Mouse (Mus musculus): ENCODE measurements at regions not wholly inside any gene's neighbourhood (a gene's known extent, or its start where the extent isn't known, plus 50 kb on each side); places are given as distances from the start of the nearest gene placed in this dataset.
A peak's percentile ranks its signal among the peaks of the same experiment; 100 is the strongest.

DNA sequence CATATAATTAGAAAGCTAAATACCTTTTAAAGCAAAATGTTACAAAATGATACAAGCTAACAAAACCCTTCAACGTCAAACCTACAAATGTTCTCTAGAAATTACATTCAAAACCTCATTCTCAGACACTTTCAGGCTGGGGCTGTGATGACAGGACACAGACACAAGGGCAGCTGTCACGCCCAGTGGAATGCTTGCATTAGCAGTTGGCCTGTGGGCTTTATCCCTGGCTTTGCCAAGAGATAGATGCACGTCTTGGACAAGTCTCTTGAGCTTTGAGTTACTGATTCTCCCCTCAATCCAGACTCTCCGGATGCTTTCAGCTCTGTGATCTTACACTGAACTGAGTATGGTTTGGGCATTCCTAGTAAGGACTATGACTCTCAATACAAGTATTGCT lies 196.1 kb upstream of the Jade1 start:
- no peak for DNase-seq

DNA sequence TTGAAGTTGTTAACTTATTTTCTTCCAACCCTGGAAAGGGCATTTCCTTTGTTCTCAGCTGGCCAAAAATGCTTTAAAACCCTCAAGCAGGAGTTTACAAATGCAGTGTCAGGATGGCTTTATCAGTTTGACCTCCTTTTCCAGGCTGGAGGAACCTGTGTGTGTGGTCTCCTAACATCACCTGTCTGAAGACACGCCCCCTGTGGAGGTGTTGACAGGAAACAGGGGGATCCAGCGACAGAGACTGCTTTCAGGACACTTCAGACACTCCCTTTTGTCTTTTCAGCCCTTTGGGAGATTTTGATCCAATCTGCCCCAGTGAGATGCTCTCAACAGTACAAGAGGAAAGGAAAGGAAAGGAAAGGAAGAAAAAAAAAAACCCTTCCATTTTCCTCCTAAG lies 202.5 kb upstream of the Jade1 start:
- no peak for DNase-seq

DNA sequence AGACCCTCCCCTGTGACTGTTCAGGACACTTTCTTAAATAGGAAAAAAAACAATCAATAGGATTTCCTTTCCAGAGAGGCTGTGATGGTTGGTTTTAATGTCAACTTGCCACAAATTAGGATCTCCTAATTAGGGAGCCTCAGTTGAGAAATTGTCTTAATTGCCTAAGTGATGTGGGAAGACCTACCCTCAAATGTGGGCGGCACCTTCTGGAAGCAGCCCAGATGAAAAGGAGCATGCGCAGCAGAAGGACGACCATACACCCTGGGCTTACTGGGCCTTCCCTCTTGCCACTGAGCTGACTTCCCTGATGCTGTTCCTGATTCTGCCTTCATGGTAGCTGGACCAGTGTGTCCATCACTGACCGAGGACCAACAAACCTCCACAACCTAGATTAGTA lies 203.7 kb upstream of the Jade1 start:
- no peak for DNase-seq

DNA sequence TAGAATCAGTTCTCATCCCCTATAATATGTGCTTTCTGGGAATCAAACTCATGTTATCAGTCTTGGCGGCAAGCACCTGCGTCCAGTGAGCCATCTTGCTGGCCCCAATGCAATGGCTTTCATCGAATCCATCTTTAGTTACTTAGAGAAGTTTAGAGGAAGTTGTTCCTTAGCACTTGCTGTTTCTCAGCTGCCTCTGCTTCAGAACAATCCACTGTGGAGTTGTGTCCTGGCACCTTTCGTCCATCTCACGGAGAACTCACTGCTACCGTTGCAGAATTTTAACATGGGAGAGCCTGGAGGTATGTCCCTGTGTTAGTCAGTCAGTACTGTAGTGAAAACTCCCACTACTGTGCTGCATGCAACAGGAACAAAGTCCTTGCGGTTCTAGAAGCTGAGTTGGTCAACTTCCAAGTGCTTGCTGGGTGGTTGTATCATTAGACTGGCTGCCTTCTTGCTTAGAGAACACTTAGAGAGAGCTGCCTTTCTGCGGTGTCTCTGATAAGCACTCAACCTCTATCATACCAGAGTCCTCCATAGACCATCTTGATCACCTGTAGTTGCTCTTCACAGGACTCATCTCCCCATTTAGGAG lies 204.3 kb upstream of the Jade1 start:
- no peak for DNase-seq

DNA sequence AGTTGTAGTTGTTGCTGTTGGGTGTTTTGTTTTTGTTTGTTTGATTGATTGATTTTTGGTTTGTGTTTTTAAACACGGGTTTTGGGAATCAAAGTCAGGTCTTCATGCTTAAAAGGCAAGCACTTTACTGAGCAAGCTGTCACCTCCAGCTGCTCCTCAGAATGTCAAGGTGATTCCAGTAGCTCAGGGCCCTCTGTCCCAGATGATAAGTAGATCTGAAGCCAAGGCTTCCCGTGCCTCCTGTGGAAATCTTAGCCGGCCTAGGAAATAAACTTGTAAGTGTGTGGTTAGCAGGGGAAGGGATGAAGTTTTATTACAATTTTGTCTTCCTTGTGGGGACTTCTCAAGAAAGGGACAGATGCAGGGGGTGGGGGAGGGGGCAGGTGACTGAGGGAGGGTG lies 205.2 kb upstream of the Jade1 start:
- no peak for DNase-seq

DNA sequence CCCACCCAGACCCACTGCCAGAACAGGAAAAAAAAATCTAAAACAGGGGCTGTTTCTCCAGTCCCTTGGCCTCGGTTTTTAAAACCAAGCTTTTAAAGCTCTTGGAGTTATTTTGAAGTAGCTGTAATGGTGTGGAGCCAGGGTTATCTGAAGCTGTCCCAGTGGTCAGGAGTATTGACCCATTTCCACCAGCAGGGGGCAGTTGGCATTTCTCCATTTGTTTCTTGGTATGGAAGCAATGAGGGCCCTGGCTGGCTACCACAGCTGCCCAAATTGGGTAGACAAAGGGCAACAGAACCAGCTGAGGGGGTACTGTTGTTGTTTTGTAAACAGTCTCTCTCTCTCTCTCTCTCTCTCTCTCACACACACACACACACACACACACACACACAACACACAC lies 206.7 kb upstream of the Jade1 start:
- DNase-seq, result peak; percentile 12

DNA sequence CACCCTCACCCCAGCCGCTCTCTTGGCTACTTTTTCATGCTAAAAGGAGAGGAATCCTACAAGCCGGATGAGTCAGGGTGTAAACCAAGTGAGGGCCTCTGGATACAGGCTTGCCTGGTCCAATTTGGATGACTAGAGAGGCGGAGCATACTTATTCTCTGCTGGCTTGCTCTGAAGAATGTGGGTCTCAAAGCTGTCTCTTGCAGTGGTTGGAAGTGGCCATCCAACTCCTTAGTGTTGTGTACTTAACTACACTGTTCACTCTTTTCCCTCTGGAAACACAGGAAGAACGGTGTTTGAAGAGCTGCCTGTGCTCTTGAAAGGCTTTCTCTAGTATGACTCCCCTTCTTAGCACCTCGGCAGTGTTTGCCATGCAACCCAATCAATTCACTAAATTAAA lies 208.7 kb upstream of the Jade1 start:
- DNase-seq, result no peak

DNA sequence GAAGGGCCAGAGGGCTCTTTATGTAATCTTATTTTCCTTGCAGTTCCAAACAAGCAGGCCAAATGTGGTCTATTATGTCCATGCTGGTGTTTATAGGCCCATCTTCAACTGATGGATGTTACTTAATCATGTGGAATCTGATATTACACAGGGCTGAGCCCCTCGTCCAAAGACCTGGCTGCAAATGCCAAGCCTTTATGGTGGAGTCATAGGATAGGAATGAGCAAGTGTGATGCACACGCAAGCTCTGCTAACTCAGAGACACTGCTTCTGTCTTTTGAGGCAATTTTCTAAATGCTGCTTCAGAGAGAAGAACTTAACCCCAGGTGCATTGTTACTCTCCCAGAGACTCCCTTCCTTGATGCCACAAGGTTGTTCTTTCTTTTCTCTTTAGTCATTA lies 212.1 kb upstream of the Jade1 start:
- DNase-seq, result no peak

DNA sequence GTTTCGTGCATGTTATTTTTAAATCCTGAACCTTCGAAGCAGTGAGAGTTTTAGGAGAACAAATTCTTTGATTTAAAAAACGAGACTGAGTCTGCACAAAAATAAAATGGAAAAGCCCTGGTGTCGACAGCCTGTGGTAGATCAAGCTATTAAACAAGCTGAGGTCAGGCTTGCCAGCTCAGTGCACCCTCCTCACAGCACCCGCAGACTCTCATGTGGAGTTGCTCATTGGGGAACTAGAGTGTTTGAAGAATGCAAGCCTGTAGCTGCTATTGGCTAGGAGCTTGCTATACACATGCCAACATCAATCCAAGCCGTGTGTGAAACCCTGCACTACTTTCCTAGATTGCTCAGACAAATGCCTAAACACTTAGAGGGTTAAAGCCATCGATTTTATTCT lies 223.1 kb upstream of the Jade1 start:
- DNase-seq, result no peak

DNA sequence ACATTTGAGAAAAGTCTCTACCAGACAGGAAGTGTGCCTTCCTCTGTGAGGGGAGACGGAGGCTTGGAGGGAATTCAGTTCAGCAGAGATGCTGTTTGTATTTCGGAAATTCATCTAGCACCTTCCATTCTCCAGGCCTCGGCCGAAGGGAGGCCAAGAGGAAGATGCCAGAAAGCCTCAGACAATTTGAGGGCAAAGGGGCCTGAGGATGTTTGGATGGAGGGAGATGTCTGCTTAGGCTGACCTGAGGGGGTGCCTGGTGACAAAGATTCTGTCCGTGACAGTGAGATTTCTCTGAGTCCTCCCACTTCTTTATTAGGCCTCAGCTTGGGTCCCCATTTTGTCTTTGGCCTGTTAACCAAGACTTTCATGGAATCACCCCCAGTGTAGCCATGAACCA lies 225.2 kb upstream of the Jade1 start:
- DNase-seq, result no peak

DNA sequence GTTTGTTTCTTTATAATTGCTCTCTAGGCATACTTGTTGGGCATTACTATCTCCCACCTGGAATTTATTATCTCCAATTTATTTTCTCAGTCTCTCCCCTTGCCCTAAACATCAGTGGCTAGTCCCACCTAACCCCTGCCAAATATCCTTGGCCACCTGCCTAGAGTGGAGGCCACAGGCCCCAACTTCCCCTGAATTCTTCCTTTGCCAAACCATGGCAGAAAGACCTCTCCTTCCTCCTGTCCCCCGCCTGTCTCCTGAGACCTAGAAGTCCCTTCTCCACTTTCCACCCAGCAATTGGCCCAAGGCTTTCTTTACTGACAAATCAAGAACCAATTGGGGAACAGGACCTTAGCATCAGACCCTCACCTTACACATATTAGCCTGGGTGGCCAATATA lies 226.7 kb upstream of the Jade1 start:
- DNase-seq, result no peak

DNA sequence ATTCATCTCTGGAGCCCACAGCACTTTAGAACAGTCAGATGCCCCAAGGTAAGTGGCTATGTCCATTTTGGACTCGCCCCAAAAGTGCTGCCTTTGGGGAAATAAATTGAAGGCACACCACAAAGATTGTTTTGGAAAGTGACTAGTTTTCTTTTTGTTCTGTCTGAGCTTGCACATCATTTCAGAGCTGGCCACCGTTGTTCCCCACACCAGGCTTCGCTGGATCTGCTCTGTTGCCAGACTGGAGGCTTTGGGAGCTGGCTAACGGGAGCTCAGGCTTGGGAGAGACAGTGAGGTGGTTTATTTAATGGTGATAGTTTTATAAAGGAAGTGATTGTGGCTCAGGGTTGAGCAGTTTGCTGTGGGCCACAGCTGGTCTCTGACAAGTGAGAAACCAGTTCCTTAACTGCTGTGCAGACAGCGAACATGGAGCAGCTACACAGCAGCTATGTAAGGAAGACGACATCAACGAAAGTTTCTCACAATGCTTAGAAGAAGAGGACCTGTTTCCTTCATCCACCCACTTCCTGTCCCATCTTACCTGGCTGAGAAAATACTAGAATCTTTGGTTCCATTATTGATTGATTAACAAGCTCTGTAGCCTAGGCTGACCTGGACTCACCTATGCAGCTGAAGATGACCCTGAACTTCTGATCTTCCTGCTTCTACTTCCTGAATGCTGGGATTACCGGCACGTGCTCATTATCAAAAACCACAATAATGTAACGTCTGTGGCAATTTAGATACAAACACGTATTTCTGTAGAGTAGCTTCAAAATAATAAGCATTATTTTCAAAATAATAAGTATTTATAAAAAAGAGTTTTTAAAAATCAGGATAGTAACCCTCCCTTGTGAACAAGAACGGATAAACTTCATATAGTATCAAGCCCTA lies 229.1 kb upstream of the Jade1 start:
- no peak for DNase-seq

DNA sequence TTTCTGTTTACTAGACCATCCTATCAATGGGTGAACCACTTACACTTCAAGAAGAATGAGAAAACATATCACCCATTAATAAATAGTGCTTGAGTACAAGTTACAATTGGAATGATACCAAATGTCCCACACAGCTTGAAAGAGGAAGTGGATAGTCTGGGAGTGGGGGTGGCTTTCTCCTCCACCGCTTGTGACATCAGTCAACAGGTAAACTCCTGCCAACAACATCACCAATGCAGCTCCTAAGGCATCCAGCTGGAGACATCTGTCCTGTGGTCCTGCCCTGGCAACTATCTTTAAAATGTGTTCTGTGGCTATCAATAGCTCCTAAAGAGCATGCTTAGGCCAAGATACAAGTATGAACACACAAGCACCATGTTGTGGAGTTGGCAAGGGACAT lies 233.7 kb upstream of the Jade1 start:
- no peak for DNase-seq

DNA sequence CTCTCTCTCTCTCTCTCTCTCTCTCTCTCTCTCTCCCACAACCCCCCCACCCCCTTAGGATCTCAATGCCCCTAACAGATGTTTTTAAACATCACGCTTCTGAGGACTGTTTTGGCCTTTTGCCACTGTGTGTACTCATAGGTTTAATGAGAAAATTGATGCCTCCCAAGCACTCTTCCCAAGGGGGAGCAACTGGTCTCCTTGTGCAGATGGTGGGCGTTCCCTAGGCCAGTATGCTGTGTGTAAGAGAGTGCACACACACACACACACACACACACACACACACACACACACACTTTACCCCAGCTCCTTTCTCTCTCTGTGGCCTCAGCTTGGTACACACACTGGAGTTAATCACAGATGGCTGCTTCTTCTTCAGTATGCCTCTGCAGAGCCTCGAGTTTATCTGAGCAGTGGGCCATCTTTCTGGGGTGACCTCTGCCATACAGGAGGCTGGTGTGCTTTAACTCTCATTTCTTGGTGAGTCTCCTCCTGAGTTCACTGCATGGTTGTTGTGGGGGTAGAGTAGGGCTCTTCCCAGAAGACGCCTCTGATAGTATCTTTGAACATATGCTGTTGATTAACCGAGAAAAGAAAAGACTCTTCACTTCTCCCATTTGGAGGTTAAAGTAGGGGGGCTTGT lies 236.2 kb upstream of the Jade1 start:
- no peak for DNase-seq

DNA sequence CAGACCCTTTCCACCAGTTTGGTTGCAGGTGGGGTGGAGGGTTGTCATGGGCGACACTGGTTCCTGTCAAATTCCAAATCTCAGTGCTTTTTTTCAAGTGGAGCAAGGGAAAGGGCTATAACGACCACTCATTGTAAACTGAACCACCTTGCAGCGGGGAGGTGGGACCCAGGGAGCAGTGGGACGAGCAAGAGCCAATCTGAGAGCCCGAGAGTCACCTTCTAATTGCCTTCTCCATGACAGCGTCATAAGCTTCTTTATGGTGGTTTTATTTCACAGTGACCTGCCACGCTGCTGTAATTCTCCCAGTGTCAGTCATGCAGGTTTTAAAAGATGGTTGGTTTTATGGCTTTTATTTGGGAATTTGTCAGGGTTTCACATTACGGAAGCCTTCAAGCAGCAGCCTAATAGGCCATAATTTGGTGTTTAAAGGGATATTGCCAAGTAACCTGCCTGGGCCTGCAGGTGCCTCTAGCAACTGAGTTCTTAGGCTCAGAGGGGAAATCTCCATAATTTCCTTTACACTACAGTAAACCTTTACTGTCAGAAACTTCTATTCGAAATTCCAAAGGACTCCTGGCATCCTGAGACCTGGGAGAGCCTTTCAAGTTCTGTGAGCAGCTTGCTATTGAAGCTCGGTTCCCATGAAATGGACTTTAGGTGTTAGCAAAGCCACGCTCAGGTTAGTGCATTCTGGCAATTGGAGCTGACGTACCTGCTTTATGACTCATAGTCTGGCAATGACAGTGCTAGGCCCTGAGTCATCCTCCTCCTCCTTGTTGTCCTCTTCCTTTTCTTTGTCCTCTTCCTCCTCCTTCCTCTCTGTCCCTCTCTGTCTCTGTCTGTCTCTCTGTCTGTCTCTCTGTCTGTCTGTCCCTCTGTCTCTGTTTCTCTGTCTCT lies 235.6 kb upstream of the Pgrmc2 start:
- no peak for DNase-seq

DNA sequence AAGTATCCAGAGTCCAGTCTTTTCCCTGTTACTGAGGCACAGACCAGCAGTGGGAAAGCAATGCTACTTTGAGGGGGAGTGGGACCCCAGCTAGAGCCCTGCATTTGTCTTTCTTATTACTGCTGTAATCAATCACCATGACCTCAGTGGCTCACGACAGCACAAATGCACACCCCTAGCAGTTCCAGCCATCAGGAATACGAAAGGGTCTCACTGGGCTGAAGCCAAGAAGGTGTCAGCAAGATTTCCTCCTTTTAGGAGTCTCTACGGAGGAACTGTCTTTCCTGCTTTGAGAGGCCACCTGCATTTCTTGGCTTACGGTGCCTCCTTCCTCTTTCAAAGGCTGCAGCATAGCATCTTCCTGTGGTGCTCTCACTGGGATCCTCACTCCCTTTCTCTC lies 234.3 kb upstream of the Pgrmc2 start:
- no peak for DNase-seq

DNA sequence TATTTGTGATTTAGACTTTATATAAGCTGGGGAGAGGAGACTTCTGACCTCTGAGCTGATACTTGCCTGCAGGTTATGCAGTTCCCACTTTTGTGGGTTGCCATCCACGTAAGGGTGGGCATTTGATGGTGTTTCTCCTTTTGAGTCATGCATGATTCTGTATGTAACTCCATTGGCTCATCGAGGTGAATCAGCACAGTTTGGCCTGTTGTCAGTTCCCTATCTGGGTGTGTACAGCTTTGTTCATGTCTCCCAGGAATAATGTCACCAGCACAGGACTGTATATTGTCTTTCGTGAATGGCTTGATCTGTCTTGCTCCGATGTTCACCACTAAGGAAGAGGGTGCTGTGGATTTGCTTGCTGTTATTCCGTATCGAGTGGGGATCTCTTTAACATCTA lies 229.6 kb upstream of the Pgrmc2 start:
- no peak for DNase-seq

DNA sequence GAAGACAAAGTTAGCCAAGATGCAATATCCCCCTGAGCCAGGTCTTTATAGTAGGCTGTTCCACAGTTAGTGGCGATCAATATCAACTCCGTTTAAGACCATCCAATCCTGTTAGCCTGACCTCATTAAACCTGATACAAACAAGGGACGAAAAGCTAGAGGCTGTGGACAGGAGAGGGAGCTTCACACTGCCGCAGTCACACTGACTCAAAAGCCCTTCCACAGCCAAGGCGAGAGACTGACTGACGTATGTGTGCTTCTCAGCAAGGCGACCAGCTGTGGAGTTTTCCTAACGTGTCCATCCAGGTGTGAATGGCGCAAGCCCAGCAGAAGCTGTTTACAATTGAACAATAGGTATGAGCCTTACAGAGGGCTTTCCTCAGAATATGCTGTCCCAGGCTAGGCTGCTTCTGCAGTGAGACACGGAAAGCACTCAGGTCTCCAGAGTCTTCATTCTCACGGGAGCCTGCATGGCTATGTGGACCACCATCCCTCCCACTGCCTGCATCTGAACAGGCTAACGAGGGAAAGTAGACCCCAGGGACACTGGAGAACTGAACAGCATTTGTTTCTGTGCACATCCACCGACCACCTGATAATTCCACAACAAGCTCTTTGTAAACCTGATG lies 224.7 kb upstream of the Pgrmc2 start:
- no peak for DNase-seq

DNA sequence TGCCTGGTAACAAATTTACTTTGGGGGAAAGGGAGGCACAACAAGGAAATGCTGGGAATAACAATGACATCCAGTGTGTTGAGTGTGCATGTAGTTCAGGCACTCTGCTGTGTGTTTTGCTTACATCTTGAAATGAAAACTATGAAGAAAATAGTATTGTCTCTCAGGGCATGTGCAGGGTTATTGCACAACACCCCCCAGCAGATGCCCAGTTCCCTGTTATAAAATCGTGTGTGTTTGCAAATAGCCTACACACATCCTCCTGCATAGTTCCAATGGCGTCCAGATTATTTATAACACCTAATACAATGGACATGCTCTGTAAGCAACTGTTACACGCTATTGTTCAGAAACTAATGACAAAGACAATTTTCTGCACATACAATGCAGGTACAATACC lies 220.0 kb upstream of the Pgrmc2 start:
- DNase-seq, result no peak

DNA sequence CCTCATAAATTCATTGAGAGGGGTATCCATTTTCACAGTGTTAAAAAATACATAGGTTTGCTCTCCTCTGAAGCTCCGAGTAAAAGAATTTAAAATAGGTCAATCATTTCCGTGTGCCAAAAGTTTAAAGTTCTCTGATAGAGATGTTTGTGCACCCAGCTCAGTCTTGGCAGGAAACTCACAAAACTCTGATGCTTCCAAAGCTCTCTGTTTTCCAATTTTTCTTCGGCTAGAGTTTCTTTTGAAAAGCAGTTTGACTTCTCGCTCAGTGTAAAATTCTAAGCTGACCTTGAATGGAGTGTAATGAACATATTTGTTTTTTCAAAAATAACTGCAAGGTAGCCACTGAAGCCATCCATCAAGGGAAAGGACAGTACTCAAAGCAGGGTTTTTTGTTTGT lies 215.9 kb upstream of the Pgrmc2 start:
- no peak for DNase-seq

DNA sequence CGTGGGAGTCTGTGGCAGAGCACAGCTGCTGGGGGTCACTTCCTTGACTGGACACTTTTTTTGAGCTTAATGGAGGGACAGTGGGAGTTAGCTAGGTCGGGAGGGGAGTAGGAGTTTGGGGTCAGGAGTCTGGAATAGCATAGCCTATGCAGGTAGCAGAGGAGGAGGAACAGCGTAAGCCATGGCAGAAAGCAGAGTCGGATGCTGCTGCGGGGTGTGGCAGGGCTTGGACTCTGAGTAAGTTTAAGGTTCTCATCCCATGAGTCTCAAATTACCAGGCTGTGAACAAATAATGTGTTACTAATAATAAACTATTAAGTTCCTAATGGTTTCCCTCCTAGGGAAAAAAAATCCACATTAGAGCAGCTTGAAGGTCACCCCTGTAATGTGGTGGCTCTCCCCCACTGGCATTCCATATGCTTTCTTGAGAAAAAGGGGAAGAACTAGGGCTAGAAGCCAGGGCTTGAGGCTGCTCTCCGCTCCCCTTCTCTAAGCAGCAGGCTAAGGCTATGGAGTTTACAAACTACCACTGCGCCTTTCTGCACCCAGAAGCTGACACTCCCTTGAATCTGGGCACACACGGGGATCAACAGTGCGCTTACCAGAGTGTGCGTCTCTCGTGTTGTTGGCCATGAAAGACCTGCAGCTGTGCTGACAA lies 213.4 kb upstream of the Pgrmc2 start:
- DNase-seq, result no peak

DNA sequence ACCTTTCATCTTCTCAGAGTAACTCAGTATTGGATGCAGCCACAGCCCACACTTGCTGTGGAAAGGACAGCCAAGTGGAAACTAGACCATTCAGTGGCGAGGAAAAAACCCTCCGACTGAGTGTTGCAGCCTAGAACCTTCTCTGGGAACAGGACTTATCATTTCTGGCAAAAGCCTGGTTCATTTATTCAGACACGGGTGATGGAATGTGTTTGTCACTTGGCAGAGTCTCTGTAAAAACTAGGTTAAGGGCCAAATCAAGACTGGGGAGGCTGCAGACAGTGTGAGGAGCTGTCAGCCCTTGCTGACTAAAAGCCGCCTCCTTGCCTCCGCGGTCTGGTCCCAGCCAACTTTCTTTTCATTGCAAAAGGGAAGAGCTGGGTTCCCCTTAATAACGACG lies 212.3 kb upstream of the Pgrmc2 start:
- no peak for DNase-seq

Measured in right cerebral cortex, postnatal 14 days (tissue).